Mouse (Mus musculus): ENCODE results near the gene Hpca. TPM values are rescaled to one million over a fixed set of nuclear protein-coding genes. Genes with fewer than 3 reads are reported as not detected.

Gene Hpca
- polyA plus RNA-seq, 1 experiment from 2014 or later = 130 TPM

- Histone ChIP-seq H3K36me3 (ENCODE audit: control insufficient read depth, insufficient read depth, low read length) (no peaks in the 10 kb centered on the region), H3K9me3 (replicated peaks; ENCODE audit: control insufficient read depth, low read length, poor library complexity, severe bottlenecking) (no peaks in the 10 kb centered on the region), H3K27me3 (ENCODE audit: control insufficient read depth, insufficient read depth, low read depth, low read length) (no peaks in the 10 kb centered on the region), H3K9ac (ENCODE audit: low read depth, low read length) (no peak overlapping the region), H3K4me1 (ENCODE audit: control insufficient read depth, insufficient read depth, low read length) (peaks cover 31% of the 10 kb centered on the region), H3K4me3 (ENCODE audit: low read depth, low read length) (no peak overlapping the region), H3K4me2 (ENCODE audit: low read length) (no peak overlapping the region), H3K27ac (ENCODE audit: low read length) (no peak overlapping the region)
- ATAC-seq = peak; percentile 52
- WGBS = 57% methylated on average over 13 of the region's 13 CpGs
Measured at GRCm38 (mm10) chr4:129128582-129129338, 6.9 kb upstream of the Hpca start.

- no peak overlapping the region; the same call in 1 of the 2 replicates for H3K9ac ChIP-seq (ENCODE audit: low read depth, low read length)
- ATAC-seq = no peak
- H3K4me3 ChIP-seq (ENCODE audit: low read depth, low read length) = peak overlapping the region; percentile 18
- no peak overlapping the region for H3K27ac ChIP-seq (ENCODE audit: low read length)
- 10% methylated on average over 19 of the region's 19 CpGs for WGBS
- H3K9me3 ChIP-seq (replicated peaks; ENCODE audit: control insufficient read depth, low read length, poor library complexity, severe bottlenecking) = no peaks in the 10 kb centered on the region
- H3K4me2 ChIP-seq (ENCODE audit: low read length) = peak overlapping the region; percentile 45
- peaks cover 42% of the 10 kb centered on the region for H3K4me1 ChIP-seq (ENCODE audit: control insufficient read depth, insufficient read depth, low read length)
- H3K36me3 ChIP-seq (ENCODE audit: control insufficient read depth, insufficient read depth, low read length) = no peaks in the 10 kb centered on the region
- H3K27me3 ChIP-seq (ENCODE audit: control insufficient read depth, insufficient read depth, low read depth, low read length) = peaks cover 2% of the 10 kb centered on the region; the same call in 1 of the 2 replicates
Measured at GRCm38 (mm10) chr4:129125736-129126451, 4.1 kb upstream of the Hpca start.

- H3K4me3 ChIP-seq (ENCODE audit: low read depth, low read length) = peak overlapping the region; percentile 8; the same call in 1 of the 2 replicates
- H3K27ac ChIP-seq (ENCODE audit: low read length) = no peak overlapping the region
- no peaks in the 10 kb centered on the region for H3K36me3 ChIP-seq (ENCODE audit: control insufficient read depth, insufficient read depth, low read length)
- no peaks in the 10 kb centered on the region for H3K9me3 ChIP-seq (replicated peaks; ENCODE audit: control insufficient read depth, low read length, poor library complexity, severe bottlenecking)
- ATAC-seq = no peak
- H3K9ac ChIP-seq (ENCODE audit: low read depth, low read length) = peak overlapping the region; percentile 4; the same call in 1 of the 2 replicates
- WGBS = 4% methylated on average over 12 of the region's 13 CpGs
- peaks cover 5% of the 10 kb centered on the region for H3K27me3 ChIP-seq (ENCODE audit: control insufficient read depth, insufficient read depth, low read depth, low read length)
- H3K4me2 ChIP-seq (ENCODE audit: low read length) = peak overlapping the region; percentile 22; the same call in 1 of the 2 replicates
- H3K4me1 ChIP-seq (ENCODE audit: control insufficient read depth, insufficient read depth, low read length) = peaks cover 40% of the 10 kb centered on the region
Measured at GRCm38 (mm10) chr4:129124652-129125146, 2.9 kb upstream of the Hpca start.

GRCm38 (mm10) chr4:129122719-129123118 is 883 bp upstream of the Hpca start:
- Histone ChIP-seq H3K4me3 (ENCODE audit: low read depth, low read length) (no peak overlapping the region), H3K9me3 (replicated peaks; ENCODE audit: control insufficient read depth, low read length, poor library complexity, severe bottlenecking) (no peaks in the 10 kb centered on the region), H3K36me3 (ENCODE audit: control insufficient read depth, insufficient read depth, low read length) (no peaks in the 10 kb centered on the region), H3K4me2 (ENCODE audit: low read length) (no peak overlapping the region), H3K27me3 (ENCODE audit: control insufficient read depth, insufficient read depth, low read depth, low read length) (peaks cover 12% of the 10 kb centered on the region), H3K4me1 (ENCODE audit: control insufficient read depth, insufficient read depth, low read length) (peaks cover 25% of the 10 kb centered on the region), H3K27ac (ENCODE audit: low read length) (no peak overlapping the region), H3K9ac (ENCODE audit: low read depth, low read length) (no peak overlapping the region)
- ATAC-seq = no peak
- WGBS = 42% methylated on average over 8 of the region's 8 CpGs

- H3K4me1 ChIP-seq (ENCODE audit: control insufficient read depth, insufficient read depth, low read length) = peaks cover 25% of the 10 kb centered on the region
- peaks cover 12% of the 10 kb centered on the region for H3K27me3 ChIP-seq (ENCODE audit: control insufficient read depth, insufficient read depth, low read depth, low read length)
- WGBS = 31% methylated on average over 9 of the region's 9 CpGs
Measured at GRCm38 (mm10) chr4:129122107-129122506, 271 bp upstream of the Hpca start.

GRCm38 (mm10) chr4:129120520-129121445 is 1.1 kb downstream of the Hpca start:
- Histone ChIP-seq H3K36me3 (ENCODE audit: control insufficient read depth, insufficient read depth, low read length) (no peaks in the 10 kb centered on the region), H3K4me3 (ENCODE audit: low read depth, low read length) (peak overlapping the region; percentile 47), H3K4me1 (ENCODE audit: control insufficient read depth, insufficient read depth, low read length) (peaks cover 22% of the 10 kb centered on the region), H3K27me3 (ENCODE audit: control insufficient read depth, insufficient read depth, low read depth, low read length) (peaks cover 12% of the 10 kb centered on the region), H3K9me3 (replicated peaks; ENCODE audit: control insufficient read depth, low read length, poor library complexity, severe bottlenecking) (no peaks in the 10 kb centered on the region), H3K9ac (ENCODE audit: low read depth, low read length) (peak overlapping the region; percentile 85), H3K4me2 (ENCODE audit: low read length) (peak overlapping the region; percentile 94), H3K27ac (ENCODE audit: low read length) (peak overlapping the region; percentile 8; the same call in 1 of the 2 replicates)
- peak; percentile 41 for ATAC-seq
- under 1% methylated on average over 50 of the region's 59 CpGs for WGBS

More at GRCm38 (mm10) chr4:129122107-129122506, 271 bp upstream of the Hpca start:
- Histone ChIP-seq H3K9me3 (replicated peaks; ENCODE audit: control insufficient read depth, low read length, poor library complexity, severe bottlenecking) (no peaks in the 10 kb centered on the region), H3K27ac (ENCODE audit: low read length) (no peak overlapping the region; the same call in 1 of the 2 replicates), H3K9ac (ENCODE audit: low read depth, low read length) (no peak overlapping the region), H3K4me3 (ENCODE audit: low read depth, low read length) (no peak overlapping the region; the same call in 1 of the 2 replicates), H3K4me2 (ENCODE audit: low read length) (peak overlapping the region; percentile 94), H3K36me3 (ENCODE audit: control insufficient read depth, insufficient read depth, low read length) (no peaks in the 10 kb centered on the region)
- ATAC-seq = no peak

- no peak for ATAC-seq
- H3K4me3 ChIP-seq (ENCODE audit: low read depth, low read length) = peak overlapping the region; percentile 47
- H3K4me2 ChIP-seq (ENCODE audit: low read length) = peak overlapping the region; percentile 94
- H3K27me3 ChIP-seq (ENCODE audit: control insufficient read depth, insufficient read depth, low read depth, low read length) = peaks cover 12% of the 10 kb centered on the region
- no peaks in the 10 kb centered on the region for H3K9me3 ChIP-seq (replicated peaks; ENCODE audit: control insufficient read depth, low read length, poor library complexity, severe bottlenecking)
- H3K36me3 ChIP-seq (ENCODE audit: control insufficient read depth, insufficient read depth, low read length) = no peaks in the 10 kb centered on the region
- 76% methylated on average over 10 of the region's 10 CpGs for WGBS
- peaks cover 20% of the 10 kb centered on the region for H3K4me1 ChIP-seq (ENCODE audit: control insufficient read depth, insufficient read depth, low read length)
- no peak overlapping the region for H3K27ac ChIP-seq (ENCODE audit: low read length)
- H3K9ac ChIP-seq (ENCODE audit: low read depth, low read length) = no peak overlapping the region
Measured at GRCm38 (mm10) chr4:129119708-129120107, 2.1 kb downstream of the Hpca start.

GRCm38 (mm10) chr4:129117720-129118510 is 3.9 kb downstream of the Hpca start:
- Histone ChIP-seq H3K4me2 (ENCODE audit: low read length) (no peak overlapping the region), H3K4me1 (ENCODE audit: control insufficient read depth, insufficient read depth, low read length) (peaks cover 26% of the 10 kb centered on the region), H3K36me3 (ENCODE audit: control insufficient read depth, insufficient read depth, low read length) (no peaks in the 10 kb centered on the region), H3K9ac (ENCODE audit: low read depth, low read length) (no peak overlapping the region), H3K27ac (ENCODE audit: low read length) (no peak overlapping the region), H3K9me3 (replicated peaks; ENCODE audit: control insufficient read depth, low read length, poor library complexity, severe bottlenecking) (no peaks in the 10 kb centered on the region), H3K27me3 (ENCODE audit: control insufficient read depth, insufficient read depth, low read depth, low read length) (peaks cover 10% of the 10 kb centered on the region), H3K4me3 (ENCODE audit: low read depth, low read length) (no peak overlapping the region)
- WGBS = 88% methylated on average over 14 of the region's 14 CpGs
- no peak for ATAC-seq
